Mouse (Mus musculus) embryonic facial prominence, embryonic 14.5 days (tissue): ENCODE measurements at regions not wholly inside any gene's neighbourhood (a gene's known extent, or its start where the extent isn't known, plus 50 kb on each side); places are given as distances from the start of the nearest gene placed in this dataset.

Source experiments
- ATAC-seq: fragments of 200-750 bp; cut with Nextera tagmentation; 2 replicates; pipeline ENCODE4 v1.8.0; 2017; ENCODE audit warnings: low read depth, moderate number of reproducible peaks, moderate TSS enrichment
- DNase-seq: peaks from one replicate; pipeline ENCODE4 v3.0.0-alpha.2; 2015; ENCODE audit warnings: low spot score
- H3K27ac ChIP-seq: fragments of 300-500 bp; sonication (generic); replicated peaks from 2 replicates; pipeline ENCODE4 v1.5.1; 2014; ENCODE audit warnings: low read depth, mild to moderate bottlenecking, low read length, moderate library complexity
- H3K27me3 ChIP-seq: fragments of 300-500 bp; sonication (generic); replicated peaks from 2 replicates; pipeline ENCODE4 v1.6.1; 2014; ENCODE audit warnings: low read length; ENCODE audit not compliant: control insufficient read depth, insufficient read depth
- H3K36me3 ChIP-seq: fragments of 300-500 bp; sonication (generic); 2 replicates; pipeline ENCODE4 v1.6.1; 2014; ENCODE audit warnings: low read length, mixed read lengths; ENCODE audit not compliant: control insufficient read depth, insufficient read depth
- H3K4me1 ChIP-seq: fragments of 300-500 bp; sonication (generic); 2 replicates; pipeline ENCODE4 v1.6.1; 2014; ENCODE audit warnings: antibody characterized with exemption, low read length; ENCODE audit not compliant: control insufficient read depth, insufficient read depth
- H3K4me2 ChIP-seq: fragments of 300-500 bp; sonication (generic); 2 replicates; pipeline ENCODE4 v1.6.1; 2014; ENCODE audit warnings: low read depth, mild to moderate bottlenecking, low read length, moderate library complexity, mixed read lengths
- H3K4me3 ChIP-seq: fragments of 300-500 bp; sonication (generic); 2 replicates; pipeline ENCODE4 v1.5.1; 2014; ENCODE audit warnings: low read depth, mild to moderate bottlenecking, low read length
- H3K9ac ChIP-seq: fragments of 300-500 bp; sonication (generic); 2 replicates; pipeline ENCODE4 v1.6.1; 2014; ENCODE audit warnings: low read depth, mild to moderate bottlenecking, low read length, moderate library complexity, mixed read lengths
- H3K9me3 ChIP-seq: fragments of 300-500 bp; sonication (generic); 2 replicates; pipeline ENCODE4 v1.6.1; 2016; ENCODE audit warnings: low read length; ENCODE audit not compliant: control insufficient read depth
- WGBS: fragments of 180-500 bp; shearing (Covaris S2); extraction: QIAGEN DNeasy Blood & Tissue Kit; methylation state at CpG from one replicate; pipeline ENCODE4 v1.1.7; 2014; 5-methylcytosine and 5-hydroxymethylcytosine counted together

DNA sequence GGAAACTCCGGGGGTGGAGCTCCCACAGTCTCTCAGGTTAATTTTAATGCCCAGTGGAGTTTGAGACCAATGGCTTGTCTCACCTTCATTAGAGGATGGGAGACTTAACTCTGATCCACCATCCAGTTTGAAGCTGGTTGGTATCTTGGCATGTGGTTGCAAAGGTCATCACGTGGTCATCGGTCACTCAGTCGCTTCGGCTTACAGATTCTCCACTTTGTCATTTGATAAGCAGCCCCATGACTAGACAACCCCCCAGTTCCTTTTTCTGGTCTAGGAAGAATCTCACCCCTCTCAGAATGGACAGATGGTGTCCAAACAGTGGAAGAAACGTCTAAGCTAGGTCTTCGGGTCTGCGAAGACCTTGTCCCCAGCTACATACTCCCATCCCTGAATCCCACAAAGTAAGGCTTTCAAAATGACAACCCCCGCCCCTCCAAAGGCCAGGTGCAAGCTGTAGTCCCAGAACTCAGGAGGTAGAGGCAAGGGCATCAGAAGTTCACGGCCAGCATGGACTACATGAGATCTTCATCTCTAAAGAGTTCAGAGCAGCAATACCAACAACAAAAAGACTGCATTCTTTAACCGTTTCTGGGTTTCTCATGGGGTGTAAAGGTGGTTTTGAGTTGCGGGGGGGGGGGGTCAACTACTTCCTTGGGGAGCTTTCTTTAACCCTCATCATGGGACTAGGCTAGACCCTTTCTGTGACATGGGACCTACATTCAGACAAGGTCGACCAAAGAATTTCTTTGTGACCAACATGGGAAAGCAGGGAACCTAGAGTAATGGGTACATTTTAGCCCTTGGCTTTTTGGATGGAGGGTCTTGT, 60.6 kb upstream of the Cpm start:
- Histone ChIP-seq H3K36me3 (no peaks in the 10 kb centered on the region), H3K27me3 (peaks cover 17% of the 10 kb centered on the region)
- 90% methylated on average over 13 of the region's 13 CpGs for WGBS

DNA sequence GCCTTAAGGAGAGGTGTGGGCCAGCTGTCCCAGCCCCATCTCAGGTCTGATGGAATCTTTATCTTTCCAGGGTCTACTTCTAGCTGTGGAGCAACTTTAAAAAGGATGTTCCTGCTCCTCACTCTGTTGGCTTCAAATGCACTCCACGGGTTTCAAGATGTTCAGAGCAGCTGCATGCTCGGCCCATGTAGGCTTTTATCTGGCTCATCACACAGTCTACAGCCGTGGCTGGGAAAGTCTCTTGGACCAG, 61.2 kb upstream of the Cpm start:
- DNase-seq (no peak), ATAC-seq (no peak)
- Histone ChIP-seq H3K36me3 (no peaks in the 10 kb centered on the region), H3K27me3 (peaks cover 16% of the 10 kb centered on the region), H3K9me3 (no peaks in the 10 kb centered on the region), H3K9ac (no peak overlapping the region), H3K4me1 (peaks cover 20% of the 10 kb centered on the region), H3K4me2 (no peak overlapping the region), H3K27ac (no peak overlapping the region), H3K4me3 (no peak overlapping the region)
- WGBS, result 91% methylated on average over 3 of the region's 3 CpGs

More for the DNA sequence above, 60.6 kb upstream of the Cpm start:
- no peak overlapping the region for H3K4me3 ChIP-seq
- H3K4me2 ChIP-seq, result no peak overlapping the region
- DNase-seq (no peak), ATAC-seq (no peak)
- H3K4me1 ChIP-seq, result peaks cover 20% of the 10 kb centered on the region
- H3K27ac ChIP-seq, result no peak overlapping the region
- H3K9ac ChIP-seq, result no peak overlapping the region
- no peaks in the 10 kb centered on the region for H3K9me3 ChIP-seq

DNA sequence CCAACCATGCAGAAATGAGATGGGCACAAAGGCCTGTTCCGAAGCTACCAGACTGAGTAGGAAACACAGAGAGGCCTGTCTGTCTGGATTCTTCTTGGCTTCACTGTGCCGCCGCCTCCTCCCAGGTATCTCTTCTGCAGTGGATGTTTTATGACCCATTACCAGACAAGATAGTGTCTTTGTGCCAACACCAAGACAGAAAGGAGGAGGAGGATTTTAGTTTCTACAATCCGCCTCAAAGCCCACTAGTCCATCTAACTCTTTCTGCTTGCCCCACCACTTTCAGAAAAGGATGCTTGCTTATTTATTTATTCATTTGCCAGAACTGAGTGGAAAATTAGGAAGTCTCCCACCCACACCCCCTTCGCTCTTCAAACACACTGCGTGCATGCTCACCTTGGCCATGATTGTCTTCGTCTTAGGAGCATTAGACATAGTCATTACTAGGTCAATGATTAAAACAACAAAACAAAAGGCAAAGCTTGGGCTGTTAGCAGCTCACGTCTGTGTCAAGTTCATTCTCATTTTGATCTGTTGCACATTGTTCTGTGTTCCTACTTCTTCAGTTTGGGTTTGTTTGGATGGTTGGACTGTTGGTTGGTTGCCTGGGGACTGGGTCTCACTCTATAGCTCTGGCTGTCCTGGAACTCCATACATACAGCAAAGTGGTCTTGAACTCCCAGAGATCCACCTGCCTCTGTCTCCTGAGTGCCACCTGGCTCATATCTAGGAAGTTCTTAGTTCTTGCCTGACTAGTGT, 61.7 kb upstream of the Cpm start:
- no peak overlapping the region for H3K4me3 ChIP-seq
- peaks cover 16% of the 10 kb centered on the region for H3K4me1 ChIP-seq
- no peak for ATAC-seq
- 92% methylated on average over 8 of the region's 8 CpGs for WGBS
- H3K36me3 ChIP-seq, result no peaks in the 10 kb centered on the region
- no peak overlapping the region for H3K4me2 ChIP-seq
- no peak overlapping the region for H3K9ac ChIP-seq
- H3K9me3 ChIP-seq, result no peaks in the 10 kb centered on the region
- peaks cover 11% of the 10 kb centered on the region for H3K27me3 ChIP-seq
- no peak overlapping the region for H3K27ac ChIP-seq
- no peak for DNase-seq

DNA sequence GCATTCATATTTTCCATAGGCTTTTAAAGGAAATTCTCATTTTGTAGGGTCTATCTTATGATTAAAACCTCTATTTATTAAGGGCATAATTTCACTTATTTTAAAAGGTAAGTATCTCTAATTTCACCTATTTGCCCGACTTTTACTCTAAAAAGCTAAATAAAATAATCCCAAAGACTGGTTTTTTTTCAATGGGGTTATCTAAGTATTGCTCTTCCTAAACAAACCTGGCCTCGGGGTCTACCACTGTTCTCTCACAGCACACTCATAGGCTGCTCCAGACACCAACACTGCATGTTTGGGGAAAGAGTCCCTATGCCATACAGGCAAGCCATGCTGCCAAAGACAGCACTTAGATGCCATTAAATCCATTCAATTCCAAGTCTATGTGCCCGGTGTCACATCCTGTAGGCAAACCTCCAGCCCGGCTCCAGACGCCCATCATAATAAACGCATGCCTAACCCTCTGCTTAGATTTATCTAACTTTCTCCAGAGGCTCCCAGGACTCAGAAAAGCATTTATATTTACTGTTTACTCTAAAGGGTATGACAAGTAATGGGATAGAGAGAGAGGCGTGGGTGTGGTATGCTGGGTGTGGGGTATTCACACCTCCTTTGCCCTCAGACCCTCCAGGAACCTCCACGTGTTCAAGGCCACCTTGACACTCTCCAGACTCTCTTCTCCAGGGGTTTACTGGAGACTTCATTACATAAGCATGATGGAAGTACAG, 62.5 kb upstream of the Cpm start:
- Histone ChIP-seq H3K27me3 (peaks cover 7% of the 10 kb centered on the region), H3K9ac (no peak overlapping the region), H3K4me3 (no peak overlapping the region), H3K27ac (no peak overlapping the region), H3K36me3 (no peaks in the 10 kb centered on the region), H3K9me3 (no peaks in the 10 kb centered on the region), H3K4me2 (no peak overlapping the region), H3K4me1 (peaks cover 9% of the 10 kb centered on the region)
- ATAC-seq, result no peak
- no peak for DNase-seq
- WGBS, result 91% methylated on average over 8 of the region's 8 CpGs

DNA sequence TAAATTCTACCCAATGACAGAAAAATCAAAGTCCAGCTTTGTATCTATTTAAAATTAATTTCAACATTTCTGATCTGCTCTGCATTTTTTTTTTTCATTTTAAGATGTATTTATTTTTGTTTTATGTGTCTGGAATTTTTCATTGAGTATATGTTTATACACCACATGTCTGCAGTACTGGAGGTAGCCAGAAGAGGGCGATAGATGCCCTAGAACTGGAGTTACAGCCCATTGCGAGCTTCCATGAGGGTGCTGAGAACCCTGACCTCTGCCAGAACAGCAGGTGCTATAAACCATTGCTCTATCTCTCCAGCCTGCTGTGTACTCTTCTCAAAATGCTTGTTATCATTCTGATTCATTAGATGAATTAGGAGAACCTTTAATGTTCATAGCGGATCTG, 63.1 kb upstream of the Cpm start:
- no peak for ATAC-seq
- 84% methylated on average over 3 of the region's 3 CpGs for WGBS

DNA sequence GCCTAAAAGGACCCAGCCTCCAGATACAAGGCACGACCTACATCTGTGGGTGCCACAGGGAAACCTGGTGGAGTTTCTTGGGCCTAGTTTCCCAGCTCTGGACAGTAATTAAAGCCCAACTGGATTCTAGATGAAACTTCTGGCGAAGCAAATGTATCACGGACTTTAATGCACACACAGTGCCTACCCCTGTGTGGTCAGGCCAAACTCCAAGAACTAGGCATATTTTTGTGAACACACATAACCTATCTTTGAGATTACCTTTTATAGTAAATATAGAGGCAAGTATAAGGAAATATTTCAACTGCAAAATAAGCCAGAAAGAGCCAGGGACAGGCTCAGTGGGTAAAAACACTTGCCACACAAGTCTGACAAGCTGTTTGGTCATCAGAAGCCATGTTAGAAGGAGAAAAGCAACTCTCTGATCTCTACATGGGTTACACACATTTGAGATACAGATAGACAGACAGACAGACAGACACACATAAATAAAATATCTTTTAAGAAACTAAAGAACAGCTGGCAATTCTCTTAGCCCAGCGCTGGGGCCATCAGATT, 63.7 kb upstream of the Cpm start:
- Histone ChIP-seq H3K27me3 (peaks cover 7% of the 10 kb centered on the region), H3K4me1 (no peaks in the 10 kb centered on the region; the same call in 1 of the 2 replicates), H3K4me2 (no peak overlapping the region), H3K9ac (no peak overlapping the region), H3K4me3 (no peak overlapping the region), H3K27ac (no peak overlapping the region), H3K36me3 (no peaks in the 10 kb centered on the region), H3K9me3 (no peaks in the 10 kb centered on the region)
- ATAC-seq, result no peak
- WGBS, result 92% methylated on average over 4 of the region's 4 CpGs
- DNase-seq, result no peak

More for the DNA sequence above, 63.1 kb upstream of the Cpm start:
- Histone ChIP-seq H3K4me3 (no peak overlapping the region), H3K36me3 (no peaks in the 10 kb centered on the region), H3K9ac (no peak overlapping the region), H3K9me3 (no peaks in the 10 kb centered on the region), H3K27me3 (peaks cover 7% of the 10 kb centered on the region), H3K27ac (no peak overlapping the region), H3K4me1 (peaks cover 6% of the 10 kb centered on the region), H3K4me2 (no peak overlapping the region)
- DNase-seq, result no peak

DNA sequence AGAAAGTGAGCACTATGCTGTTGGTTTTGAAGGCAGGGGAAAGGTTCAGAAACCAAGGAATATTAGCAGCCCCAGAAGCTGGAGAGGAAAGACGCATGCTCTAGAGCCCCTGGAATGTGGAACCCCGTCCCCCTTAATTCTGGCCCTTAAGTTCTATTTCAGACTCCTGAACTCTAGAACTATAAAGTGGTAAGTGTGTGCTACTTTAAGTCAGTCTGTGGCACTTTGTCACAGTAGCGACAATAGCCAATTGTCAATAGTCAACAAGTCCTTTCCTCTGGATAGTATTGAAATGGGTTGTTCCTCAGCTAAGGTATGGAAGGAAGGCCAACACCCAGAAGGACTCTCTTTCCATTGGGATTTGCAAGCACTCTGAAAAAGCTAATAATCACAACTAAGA, 64.2 kb upstream of the Cpm start:
- H3K4me1 ChIP-seq, result no peaks in the 10 kb centered on the region; the same call in 1 of the 2 replicates
- H3K27me3 ChIP-seq, result peaks cover 3% of the 10 kb centered on the region
- H3K4me2 ChIP-seq, result no peak overlapping the region
- DNase-seq (no peak), ATAC-seq (no peak)
- no peaks in the 10 kb centered on the region for H3K36me3 ChIP-seq
- H3K9ac ChIP-seq, result no peak overlapping the region
- WGBS, result 98% methylated on average over 3 of the region's 3 CpGs
- no peak overlapping the region for H3K4me3 ChIP-seq
- no peaks in the 10 kb centered on the region for H3K9me3 ChIP-seq
- no peak overlapping the region for H3K27ac ChIP-seq

DNA sequence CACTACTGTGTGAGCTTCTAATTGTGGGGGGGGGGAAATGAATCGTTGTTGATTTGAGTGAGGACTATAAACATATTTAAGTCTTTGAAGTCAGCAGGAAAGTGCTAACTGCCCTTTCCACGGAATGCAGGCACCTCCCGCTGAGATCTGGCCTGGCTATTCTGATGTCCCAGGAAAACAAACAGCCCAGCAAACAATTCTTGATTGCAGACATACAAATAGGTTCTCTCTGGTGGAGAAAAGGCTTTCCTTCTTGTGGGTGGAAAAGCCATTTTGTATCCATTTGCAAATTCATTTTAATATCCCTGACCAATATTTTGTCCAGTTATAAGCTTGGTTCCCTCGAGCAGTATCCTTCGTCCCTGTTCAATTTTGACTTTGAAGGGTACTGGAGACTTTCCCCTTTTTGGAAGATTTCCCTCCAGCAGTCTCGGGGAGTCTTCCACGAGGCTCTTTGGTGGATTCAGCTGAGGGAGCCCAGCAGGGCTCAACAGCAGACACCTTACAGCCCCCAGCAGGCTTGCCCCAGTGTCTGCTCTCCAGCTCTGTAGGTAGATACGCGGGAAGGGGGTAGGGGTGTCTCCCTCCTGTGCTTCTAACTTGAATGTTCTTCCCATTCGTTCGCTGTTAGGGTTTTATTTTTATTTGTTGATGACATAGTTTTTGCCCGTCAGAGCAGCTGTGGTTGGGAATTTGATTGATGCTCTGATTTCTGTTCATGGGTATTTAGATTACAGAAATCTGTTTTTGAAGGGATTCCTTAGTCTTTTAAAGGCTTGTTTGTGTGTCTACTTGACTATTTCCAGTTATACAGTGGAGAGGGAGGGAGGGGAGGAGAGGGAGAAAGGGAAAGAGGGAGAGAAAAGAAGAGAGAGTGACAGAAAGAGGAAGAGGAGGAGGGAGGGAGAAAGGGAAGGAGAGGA, 64.9 kb upstream of the Cpm start:
- Histone ChIP-seq H3K36me3 (no peaks in the 10 kb centered on the region), H3K4me1 (peaks cover 5% of the 10 kb centered on the region), H3K4me3 (no peak overlapping the region), H3K27ac (no peak overlapping the region), H3K4me2 (no peak overlapping the region), H3K9ac (no peak overlapping the region), H3K9me3 (no peaks in the 10 kb centered on the region), H3K27me3 (no peaks in the 10 kb centered on the region; the same call in 1 of the 2 replicates)
- DNase-seq, result no peak
- ATAC-seq, result no peak
- WGBS, result 32% methylated on average over 12 of the region's 12 CpGs
